Mouse (Mus musculus) lung, embryonic 14.5 days (tissue): ENCODE measurements around the gene Rbm48. TPM values are rescaled to one million over a fixed set of nuclear protein-coding genes. Genes with fewer than 3 reads are reported as not detected.

Source experiments
- ATAC-seq: fragments of 200-750 bp; cut with Nextera tagmentation; 2 replicates; pipeline ENCODE4 v1.8.0; 2017; ENCODE audit warnings: mild to moderate bottlenecking, moderate TSS enrichment, moderate library complexity; ENCODE audit not compliant: insufficient read depth
- DNase-seq: peaks from one replicate; pipeline ENCODE4 v3.0.0-alpha.2; 2015
- H3K27ac ChIP-seq: fragments of 300-500 bp; sonication (generic); 2 replicates; pipeline ENCODE4 v1.5.1; 2014; ENCODE audit warnings: low read depth, mild to moderate bottlenecking, moderate library complexity
- H3K27me3 ChIP-seq: fragments of 300-500 bp; sonication (generic); 2 replicates; pipeline ENCODE4 v1.6.1; 2014; ENCODE audit warnings: low read length, control low read depth; ENCODE audit not compliant: insufficient read depth
- H3K36me3 ChIP-seq: fragments of 300-500 bp; sonication (generic); 2 replicates; pipeline ENCODE4 v1.6.1; 2014; ENCODE audit warnings: control low read depth; ENCODE audit not compliant: insufficient read depth
- H3K4me1 ChIP-seq: fragments of 300-500 bp; sonication (generic); 2 replicates; pipeline ENCODE4 v1.6.1; 2014; ENCODE audit warnings: antibody characterized with exemption, control low read depth; ENCODE audit not compliant: insufficient read depth
- H3K4me2 ChIP-seq: fragments of 300-500 bp; sonication (generic); 2 replicates; pipeline ENCODE4 v1.6.1; 2014; ENCODE audit warnings: mild to moderate bottlenecking
- H3K4me3 ChIP-seq: fragments of 300-500 bp; sonication (generic); 2 replicates; pipeline ENCODE4 v1.5.1; 2014; ENCODE audit warnings: low read depth, low read length
- H3K9ac ChIP-seq: fragments of 300-500 bp; sonication (generic); 2 replicates; pipeline ENCODE4 v1.6.1; 2014
- H3K9me3 ChIP-seq: fragments of 300-500 bp; sonication (generic); 2 replicates; pipeline ENCODE4 v1.6.1; 2016; ENCODE audit warnings: low read depth, low read length, control low read depth
- CTCF ChIP-seq: IDR thresholded peaks from 2 replicates; pipeline ENCODE4 v1.5.1; 2016; ENCODE audit warnings: antibody characterized with exemption, low read depth
- WGBS: fragments of 180-500 bp; shearing (Covaris S2); extraction: QIAGEN DNeasy Blood & Tissue Kit; methylation state at CpG from one replicate; pipeline ENCODE4 v1.1.7; 2014; 5-methylcytosine and 5-hydroxymethylcytosine counted together
- polyA plus RNA-seq: library from polyadenylated mRNA; unstranded; fragments of >200 nt; fragmentation: Nextera tagmentation; extraction: Ambion mirVana; gene quantifications from 2 replicates; pipeline ENCODE4 v1.2.1, GENCODE M21; 2014

The Rbm48 gene
- polyA plus RNA-seq, 1 experiment from 2014 or later: 14.7 TPM

- Histone ChIP-seq H3K36me3 (0 out of 2 replicates have a peak, but pooled peaks cover 4% of the 10 kb centered on the region), H3K9me3 (no peaks in the 10 kb centered on the region), H3K4me3 (no peak overlapping the region), H3K27me3 (no peaks in the 10 kb centered on the region), H3K4me2 (no peak overlapping the region), H3K9ac (no peak overlapping the region), H3K27ac (no peak overlapping the region), H3K4me1 (no peaks in the 10 kb centered on the region)
- 52% methylated on average over 1 of the region's 1 CpGs for WGBS
- no peak for ATAC-seq
- DNase-seq: no peak
- no peak for TF ChIP-seq CTCF
These were observed 3.9 kb upstream of the Rbm48 start for GRCm38 (mm10) chr5:3600298-3600697.

GRCm38 (mm10) chr5:3598766-3599165, 2.4 kb upstream of the Rbm48 start:
- Histone ChIP-seq H3K27ac (no peak overlapping the region), H3K36me3 (no peaks in the 10 kb centered on the region), H3K4me1 (no peaks in the 10 kb centered on the region), H3K9ac (no peak overlapping the region), H3K9me3 (no peaks in the 10 kb centered on the region), H3K4me2 (no peak overlapping the region), H3K4me3 (no peak overlapping the region), H3K27me3 (no peaks in the 10 kb centered on the region)
- ATAC-seq (no peak), DNase-seq (no peak)
- 88% methylated on average over 5 of the region's 5 CpGs for WGBS
- no peak for TF ChIP-seq CTCF

- peak overlapping the region; percentile 66; the same call in 1 of the 2 replicates for H3K9ac ChIP-seq
- DNase-seq (no peak), ATAC-seq (no peak)
- H3K27ac ChIP-seq: no peak overlapping the region
- H3K4me2 ChIP-seq: peak overlapping the region; percentile 74
- H3K4me3 ChIP-seq: peak overlapping the region; percentile 78
- no peak for TF ChIP-seq CTCF
- no peaks in the 10 kb centered on the region for H3K4me1 ChIP-seq
- H3K36me3 ChIP-seq: 0 out of 2 replicates have a peak, but pooled peaks cover 3% of the 10 kb centered on the region
- no peaks in the 10 kb centered on the region for H3K27me3 ChIP-seq
- H3K9me3 ChIP-seq: no peaks in the 10 kb centered on the region
These were observed 786 bp upstream of the Rbm48 start for GRCm38 (mm10) chr5:3597171-3597570.

GRCm38 (mm10) chr5:3595693-3596398, 539 bp downstream of the Rbm48 start, which contains the start of gene Pex1:
Gene Pex1, plus strand, starts transcription at chr5:3596066.
- Histone ChIP-seq H3K27ac (peak within 1 kb of the TSS; percentile 33; the same call in 1 of the 2 replicates), H3K4me3 (peak within 1 kb of the TSS; percentile 78), H3K36me3 (peaks cover 14% of the 10 kb centered on the region), H3K4me1 (no peaks in the 10 kb centered on the region), H3K27me3 (no peaks in the 10 kb centered on the region), H3K9ac (peak within 1 kb of the TSS; percentile 66), H3K9me3 (no peaks in the 10 kb centered on the region), H3K4me2 (peak within 1 kb of the TSS; percentile 74)
- peak; percentile 38 for TF ChIP-seq CTCF
- DNase-seq: peak; percentile 98
- WGBS: under 1% methylated on average over 50 of the region's 50 CpGs
- ATAC-seq: peak; percentile 98

- no peak overlapping the region for H3K4me3 ChIP-seq
- H3K4me1 ChIP-seq: no peaks in the 10 kb centered on the region
- ATAC-seq (no peak), DNase-seq (no peak)
- peaks cover 97% of the 10 kb centered on the region for H3K36me3 ChIP-seq
- peaks cover 3% of the 10 kb centered on the region; the same call in 1 of the 2 replicates for H3K9me3 ChIP-seq
- no peak overlapping the region for H3K4me2 ChIP-seq
- 87% methylated on average over 7 of the region's 7 CpGs for WGBS
- H3K27me3 ChIP-seq: no peaks in the 10 kb centered on the region
- TF ChIP-seq CTCF: no peak
- no peak overlapping the region for H3K27ac ChIP-seq
- no peak overlapping the region for H3K9ac ChIP-seq
These were observed 17.3 kb downstream of the Rbm48 start for GRCm38 (mm10) chr5:3579066-3579465.

GRCm38 (mm10) chr5:3577939-3578338, 18.4 kb downstream of the Rbm48 start:
- no peaks in the 10 kb centered on the region for H3K4me1 ChIP-seq
- TF ChIP-seq CTCF: no peak
- no peak overlapping the region for H3K9ac ChIP-seq
- H3K9me3 ChIP-seq: peaks cover 3% of the 10 kb centered on the region; the same call in 1 of the 2 replicates
- 87% methylated on average over 2 of the region's 2 CpGs for WGBS
- H3K27ac ChIP-seq: no peak overlapping the region
- no peak overlapping the region for H3K4me2 ChIP-seq
- ATAC-seq (no peak), DNase-seq (no peak)
- peaks cover 98% of the 10 kb centered on the region for H3K36me3 ChIP-seq
- no peak overlapping the region for H3K4me3 ChIP-seq
- no peaks in the 10 kb centered on the region for H3K27me3 ChIP-seq

- Histone ChIP-seq H3K9me3 (peaks cover 3% of the 10 kb centered on the region; the same call in 1 of the 2 replicates), H3K36me3 (peaks cover 99% of the 10 kb centered on the region), H3K27me3 (no peaks in the 10 kb centered on the region), H3K9ac (no peak overlapping the region), H3K27ac (no peak overlapping the region), H3K4me1 (no peaks in the 10 kb centered on the region), H3K4me2 (no peak overlapping the region), H3K4me3 (no peak overlapping the region)
- TF ChIP-seq CTCF: no peak
- ATAC-seq (no peak), DNase-seq (no peak)
- WGBS: 90% methylated on average over 2 of the region's 2 CpGs
These were observed 21.6 kb downstream of the Rbm48 start for GRCm38 (mm10) chr5:3574825-3575224.
